Mouse (Mus musculus): ENCODE measurements around the gene Chtf18.

- TF ChIP-seq POLR2A (IDR thresholded peaks at IDR 0.05; ENCODE audit: control insufficient read depth, extremely low read depth, insufficient read depth, low read length, poor library complexity) (no peak), CTCF (IDR thresholded peaks at IDR 0.05; ENCODE audit: borderline replicate concordance, control insufficient read depth, extremely low read depth, insufficient read depth, low read length, poor library complexity) (no peak)
Observed at GRCm38 (mm10) chr17:25681636-25682035, 45.6 kb downstream of the Chtf18 start.

Measured in thymus, adult 2 months (tissue).